Mouse (Mus musculus): Measurements from ENCODE around the gene C1qc.
A peak's percentile ranks its signal among the peaks of the same experiment; 100 is the strongest.

DNA sequence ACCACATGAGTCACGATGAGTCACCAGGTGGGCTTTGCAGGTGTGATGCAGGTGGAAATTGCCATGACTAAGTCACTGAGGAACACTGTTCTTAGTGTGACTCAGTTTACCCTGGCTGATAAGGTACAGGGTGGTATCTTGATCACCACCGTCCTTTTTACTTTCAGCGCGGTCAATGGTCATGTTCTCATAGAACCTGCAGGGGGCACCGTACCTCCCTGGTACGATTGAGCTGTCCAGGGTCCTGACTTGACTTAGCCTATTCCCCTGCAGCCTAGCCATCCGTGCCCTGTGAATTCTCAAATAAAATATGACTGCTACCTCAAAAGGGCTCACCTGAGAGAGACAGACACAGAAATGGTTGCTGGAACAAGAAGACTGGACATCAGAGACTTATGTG lies 14.2 kb upstream of the C1qc start:
- no peak for TF ChIP-seq POLR2A (IDR thresholded peaks at IDR 0.05; ENCODE audit: low read depth, low read length)
- TF ChIP-seq CTCF (IDR thresholded peaks at IDR 0.05; ENCODE audit: extremely low read depth, insufficient read length, insufficient replicate concordance, low read depth, low read length): peak; percentile 64; the same call in 1 of the 2 replicates

Data from small intestine, adult 2 months (tissue).